Mouse (Mus musculus) brain, embryonic 14.5 days (tissue): ENCODE results near the gene Pygb.

Experiments
- CTCF ChIP-seq: fragments of 200-500 bp; IDR thresholded peaks from 2 replicates; pipeline ENCODE4 v1.5.1; 2012; ENCODE audit warnings: inconsistent platforms, mild to moderate bottlenecking, moderate library complexity, borderline replicate concordance; ENCODE audit not compliant: insufficient read depth, insufficient read length; ENCODE audit errors: extremely low read depth
- POLR2A ChIP-seq: fragments of 200-500 bp; IDR thresholded peaks from 2 replicates; pipeline ENCODE4 v1.6.1; 2012; ENCODE audit warnings: mild to moderate bottlenecking, inconsistent platforms, borderline replicate concordance; ENCODE audit not compliant: poor library complexity, insufficient read depth, insufficient read length, severe bottlenecking; ENCODE audit errors: extremely low read depth

DNA sequence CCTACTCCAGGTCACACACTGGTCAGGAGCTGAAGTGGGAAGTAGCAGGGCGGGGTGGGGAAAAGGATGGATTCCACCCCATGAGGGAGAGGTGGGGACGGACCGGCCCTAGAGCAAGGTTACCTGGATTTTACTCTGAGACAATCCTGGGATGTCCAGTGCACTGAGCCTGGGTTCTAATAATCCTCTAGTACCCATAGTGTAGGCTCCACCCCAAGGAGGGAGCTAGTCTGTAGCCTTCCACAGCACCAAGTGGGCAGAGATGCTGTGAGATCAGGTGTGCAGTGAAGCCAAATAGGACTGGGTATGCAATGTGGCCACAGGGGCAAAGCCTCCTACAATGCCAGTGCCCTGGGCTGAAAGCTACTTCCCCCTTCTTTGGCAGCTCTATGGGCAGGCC is 51.2 kb downstream of the Pygb start:
- TF ChIP-seq POLR2A (no peak), CTCF (no peak)
